Mouse (Mus musculus) kidney, embryonic 14.5 days (tissue): ENCODE results near the gene Myl3. TPM values are rescaled to one million over a fixed set of nuclear protein-coding genes. Genes with fewer than 3 reads are reported as not detected.
A peak's percentile ranks its signal among the peaks of the same experiment; 100 is the strongest.

Experiments
- ATAC-seq: fragments of 200-750 bp; cut with Nextera tagmentation; 2 replicates; pipeline ENCODE4 v1.8.0; 2017; ENCODE audit warnings: moderate number of reproducible peaks, mild to moderate bottlenecking, moderate TSS enrichment, moderate library complexity; ENCODE audit not compliant: low FRiP score, low TSS enrichment
- H3K27ac ChIP-seq: fragments of 300-500 bp; sonication (generic); 2 replicates; pipeline ENCODE4 v1.5.1; 2014; ENCODE audit warnings: low read depth, mild to moderate bottlenecking, low read length, moderate library complexity, mixed read lengths
- H3K27me3 ChIP-seq: fragments of 300-500 bp; sonication (generic); 2 replicates; pipeline ENCODE4 v1.6.1; 2014; ENCODE audit warnings: mild to moderate bottlenecking, low read length; ENCODE audit not compliant: control insufficient read depth, insufficient read depth
- H3K36me3 ChIP-seq: fragments of 300-500 bp; sonication (generic); 2 replicates; pipeline ENCODE4 v1.6.1; 2014; ENCODE audit warnings: low read length, mixed read lengths; ENCODE audit not compliant: control insufficient read depth, insufficient read depth
- H3K4me1 ChIP-seq: fragments of 300-500 bp; sonication (generic); 2 replicates; pipeline ENCODE4 v1.6.1; 2014; ENCODE audit warnings: low read length, mixed read lengths; ENCODE audit not compliant: control insufficient read depth, insufficient read depth
- H3K4me2 ChIP-seq: fragments of 300-500 bp; sonication (generic); replicated peaks from 2 replicates; pipeline ENCODE4 v1.6.1; 2014; ENCODE audit warnings: low read depth, mild to moderate bottlenecking, low read length
- H3K4me3 ChIP-seq: fragments of 300-500 bp; sonication (generic); 2 replicates; pipeline ENCODE4 v1.5.1; 2014; ENCODE audit warnings: mild to moderate bottlenecking, low read length
- H3K9ac ChIP-seq: fragments of 300-500 bp; sonication (generic); 2 replicates; pipeline ENCODE4 v1.6.1; 2014; ENCODE audit warnings: low read depth, mild to moderate bottlenecking, low read length, moderate library complexity
- H3K9me3 ChIP-seq: fragments of 300-500 bp; sonication (generic); 2 replicates; pipeline ENCODE4 v1.6.1; 2016; ENCODE audit warnings: low read length; ENCODE audit not compliant: control insufficient read depth
- WGBS: fragments of 180-500 bp; shearing (Covaris S2); extraction: QIAGEN DNeasy Blood & Tissue Kit; methylation state at CpG from one replicate; pipeline ENCODE4 v1.1.7; 2014; 5-methylcytosine and 5-hydroxymethylcytosine counted together
- polyA plus RNA-seq: library from polyadenylated mRNA; unstranded; fragments of >200 nt; fragmentation: Nextera tagmentation; extraction: Ambion mirVana; gene quantifications from 2 replicates; pipeline ENCODE4 v1.2.1, GENCODE M21; 2014

Gene Myl3
- polyA plus RNA-seq, 1 experiment from 2014 or later: 1.4 TPM

DNA sequence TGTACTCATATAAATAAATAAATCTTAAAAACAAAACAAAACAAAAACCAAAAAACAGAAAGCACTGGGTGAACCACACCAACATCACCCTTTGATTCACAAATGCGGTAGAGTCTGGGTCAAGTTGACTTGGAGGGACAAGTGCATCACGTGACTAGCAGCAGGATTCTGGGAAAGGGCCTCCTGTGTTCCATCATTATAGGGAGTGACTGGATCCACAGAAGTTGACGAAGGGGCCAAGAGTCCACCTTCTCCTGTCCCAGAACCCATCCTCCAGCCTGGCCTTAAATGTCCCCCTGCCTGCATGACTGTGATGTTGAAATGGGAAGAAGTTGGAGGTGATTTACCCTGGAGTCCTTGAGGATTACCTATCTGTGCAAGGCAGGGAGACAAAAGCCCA is 22.9 kb upstream of the Myl3 start:
- H3K4me2 ChIP-seq: no peak overlapping the region
- no peak for ATAC-seq
- WGBS: 74% methylated on average over 3 of the region's 3 CpGs
- H3K9ac ChIP-seq: no peak overlapping the region
- 0 out of 2 replicates have a peak, but pooled peaks cover 4% of the 10 kb centered on the region for H3K4me1 ChIP-seq
- H3K4me3 ChIP-seq: no peak overlapping the region
- H3K27me3 ChIP-seq: no peaks in the 10 kb centered on the region
- H3K36me3 ChIP-seq: peaks cover 23% of the 10 kb centered on the region
- no peak overlapping the region for H3K27ac ChIP-seq
- no peaks in the 10 kb centered on the region for H3K9me3 ChIP-seq

- Histone ChIP-seq H3K27ac (no peak overlapping the region), H3K4me3 (no peak overlapping the region), H3K4me1 (0 out of 2 replicates have a peak, but pooled peaks cover 4% of the 10 kb centered on the region), H3K9me3 (no peaks in the 10 kb centered on the region), H3K27me3 (no peaks in the 10 kb centered on the region), H3K4me2 (no peak overlapping the region), H3K9ac (no peak overlapping the region), H3K36me3 (peaks cover 28% of the 10 kb centered on the region)
- 52% methylated on average over 5 of the region's 5 CpGs for WGBS
- ATAC-seq: no peak
Measured at GRCm38 (mm10) chr9:110719977-110720376, 21.7 kb upstream of the Myl3 start.

- H3K27ac ChIP-seq: no peak overlapping the region
- 94% methylated on average over 10 of the region's 10 CpGs for WGBS
- H3K4me3 ChIP-seq: no peak overlapping the region
- H3K4me1 ChIP-seq: peaks cover 14% of the 10 kb centered on the region; the same call in 1 of the 2 replicates
- 0 out of 2 replicates have a peak, but pooled peaks cover 3% of the 10 kb centered on the region for H3K27me3 ChIP-seq
- no peaks in the 10 kb centered on the region for H3K9me3 ChIP-seq
- peaks cover 29% of the 10 kb centered on the region for H3K36me3 ChIP-seq
- no peak overlapping the region for H3K4me2 ChIP-seq
- ATAC-seq: no peak
- H3K9ac ChIP-seq: no peak overlapping the region
Measured at GRCm38 (mm10) chr9:110722060-110722459, 19.6 kb upstream of the Myl3 start.

DNA sequence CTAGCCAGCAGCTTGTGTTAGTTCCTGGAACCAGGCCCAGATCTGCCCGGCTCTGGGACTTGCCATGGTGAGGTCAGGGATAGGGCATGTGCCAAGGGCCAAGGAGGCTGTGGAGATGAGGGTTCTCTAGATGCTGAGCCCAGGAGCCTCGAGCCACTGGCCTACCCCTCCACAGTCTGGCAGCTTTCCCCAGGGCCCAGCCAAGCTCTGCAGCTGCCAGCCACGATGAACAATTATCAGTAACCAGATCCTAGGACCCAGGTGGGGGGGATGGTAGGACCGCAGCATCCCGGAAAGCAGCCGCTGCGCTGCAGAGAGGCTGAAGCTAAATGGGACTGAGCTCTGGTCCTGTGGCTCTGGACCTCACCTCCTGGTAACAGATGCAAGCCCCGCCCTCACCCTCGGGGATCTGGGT is 15.9 kb upstream of the Myl3 start:
- H3K4me1 ChIP-seq: peaks cover 11% of the 10 kb centered on the region; the same call in 1 of the 2 replicates
- H3K36me3 ChIP-seq: peaks cover 29% of the 10 kb centered on the region

GRCm38 (mm10) chr9:110726867-110727266 is 14.8 kb upstream of the Myl3 start:
- peaks cover 15% of the 10 kb centered on the region; the same call in 1 of the 2 replicates for H3K4me1 ChIP-seq

More for the DNA sequence above, 15.9 kb upstream of the Myl3 start:
- Histone ChIP-seq H3K9ac (no peak overlapping the region), H3K27me3 (0 out of 2 replicates have a peak, but pooled peaks cover 3% of the 10 kb centered on the region), H3K4me2 (no peak overlapping the region), H3K27ac (no peak overlapping the region), H3K4me3 (no peak overlapping the region), H3K9me3 (no peaks in the 10 kb centered on the region)
- peak; percentile 51; the same call in 1 of the 2 replicates for ATAC-seq
- 9% methylated on average over 9 of the region's 9 CpGs for WGBS

DNA sequence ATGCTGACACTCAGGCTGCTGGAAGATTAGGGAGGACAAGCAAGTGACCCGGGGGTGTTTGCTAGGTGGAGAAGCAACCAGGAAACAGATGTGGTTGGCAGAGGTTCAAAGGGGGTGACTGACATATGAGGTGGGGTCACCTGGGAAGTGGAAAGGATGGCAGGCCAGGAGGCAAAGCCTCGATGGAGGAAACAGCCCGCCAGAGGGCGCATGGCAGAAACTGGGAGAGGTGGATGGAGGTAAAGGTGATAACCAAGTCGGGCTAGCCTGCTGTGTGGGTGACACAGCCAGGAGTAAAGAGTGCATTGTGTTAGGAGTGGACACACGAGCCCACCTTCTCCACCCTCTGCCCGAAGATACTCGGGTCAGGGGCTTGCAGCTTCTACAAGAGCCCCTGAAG is 11.8 kb upstream of the Myl3 start:
- peaks cover 6% of the 10 kb centered on the region for H3K36me3 ChIP-seq

More at GRCm38 (mm10) chr9:110726867-110727266, 14.8 kb upstream of the Myl3 start:
- H3K4me3 ChIP-seq: no peak overlapping the region
- H3K36me3 ChIP-seq: peaks cover 25% of the 10 kb centered on the region
- H3K27ac ChIP-seq: no peak overlapping the region
- no peak for ATAC-seq
- 29% methylated on average over 33 of the region's 33 CpGs for WGBS
- H3K4me2 ChIP-seq: peak overlapping the region; percentile 11; the same call in 1 of the 2 replicates
- 0 out of 2 replicates have a peak, but pooled peaks cover 3% of the 10 kb centered on the region for H3K27me3 ChIP-seq
- no peak overlapping the region for H3K9ac ChIP-seq
- no peaks in the 10 kb centered on the region for H3K9me3 ChIP-seq

GRCm38 (mm10) chr9:110731859-110732258 is 9.8 kb upstream of the Myl3 start:
- no peak for ATAC-seq
- Histone ChIP-seq H3K27me3 (0 out of 2 replicates have a peak, but pooled peaks cover 2% of the 10 kb centered on the region), H3K9ac (no peak overlapping the region), H3K9me3 (no peaks in the 10 kb centered on the region), H3K4me2 (peak overlapping the region; percentile 63), H3K36me3 (no peaks in the 10 kb centered on the region), H3K4me1 (peaks cover 35% of the 10 kb centered on the region), H3K27ac (no peak overlapping the region), H3K4me3 (no peak overlapping the region)
- WGBS: 37% methylated on average over 4 of the region's 4 CpGs

More for the DNA sequence above, 11.8 kb upstream of the Myl3 start:
- no peak overlapping the region for H3K27ac ChIP-seq
- 17% methylated on average over 8 of the region's 8 CpGs for WGBS
- no peak overlapping the region for H3K4me3 ChIP-seq
- no peak overlapping the region for H3K9ac ChIP-seq
- no peaks in the 10 kb centered on the region for H3K9me3 ChIP-seq
- no peak for ATAC-seq
- peaks cover 32% of the 10 kb centered on the region; the same call in 1 of the 2 replicates for H3K4me1 ChIP-seq
- 0 out of 2 replicates have a peak, but pooled peaks cover 3% of the 10 kb centered on the region for H3K27me3 ChIP-seq
- H3K4me2 ChIP-seq: no peak overlapping the region

GRCm38 (mm10) chr9:110732623-110733022 is 9.0 kb upstream of the Myl3 start:
- peak overlapping the region; percentile 51 for H3K9ac ChIP-seq
- WGBS: under 1% methylated on average over 26 of the region's 26 CpGs
- H3K36me3 ChIP-seq: no peaks in the 10 kb centered on the region
- peak overlapping the region; percentile 29 for H3K4me3 ChIP-seq
- ATAC-seq: peak; percentile 93
- peak overlapping the region; percentile 86 for H3K27ac ChIP-seq
- H3K9me3 ChIP-seq: no peaks in the 10 kb centered on the region
- H3K27me3 ChIP-seq: no peaks in the 10 kb centered on the region
- H3K4me2 ChIP-seq: peak overlapping the region; percentile 63
- H3K4me1 ChIP-seq: peaks cover 39% of the 10 kb centered on the region

- H3K4me2 ChIP-seq: peak overlapping the region; percentile 63
- no peaks in the 10 kb centered on the region for H3K27me3 ChIP-seq
- peak overlapping the region; percentile 86 for H3K27ac ChIP-seq
- H3K9ac ChIP-seq: peak overlapping the region; percentile 51
- 5% methylated on average over 8 of the region's 8 CpGs for WGBS
- H3K36me3 ChIP-seq: no peaks in the 10 kb centered on the region
- H3K4me1 ChIP-seq: peaks cover 39% of the 10 kb centered on the region
- peak overlapping the region; percentile 29 for H3K4me3 ChIP-seq
- ATAC-seq: peak; percentile 45; the same call in 1 of the 2 replicates
- no peaks in the 10 kb centered on the region for H3K9me3 ChIP-seq
Measured at GRCm38 (mm10) chr9:110733102-110733501, 8.6 kb upstream of the Myl3 start.
